Mouse (Mus musculus) CH12.LX (cell line): Measurements from ENCODE around the gene Nfia.

Experiments
- CTCF ChIP-seq, 2 experiments: IDR thresholded peaks in 1 of 2; conservative IDR thresholded peaks in 1 of 2; 2 replicates each; pipeline ENCODE4 v1.5.1; 2011 to 2012; ENCODE audit warnings: low read depth in 2 of 2, low read length in 2 of 2, improper control_type of control experiment in 1 of 2, inconsistent platforms in 1 of 2, mild to moderate bottlenecking in 1 of 2, moderate library complexity in 1 of 2
- EP300 ChIP-seq: IDR thresholded peaks from 2 replicates; pipeline ENCODE4 v1.6.1; 2011; ENCODE audit warnings: low read length, improper control_type of control experiment
- MEF2A ChIP-seq: IDR thresholded peaks from 2 replicates; pipeline ENCODE4 v1.6.1; 2014; ENCODE audit warnings: low read depth, mild to moderate bottlenecking, inconsistent platforms, low read length, improper control_type of control experiment, borderline replicate concordance
- PAX5 ChIP-seq: IDR thresholded peaks from 2 replicates; pipeline ENCODE4 v1.6.1; 2012; ENCODE audit warnings: low read length, inconsistent platforms, mixed read lengths
- POLR2A ChIP-seq: IDR thresholded peaks from 2 replicates; pipeline ENCODE4 v1.6.1; 2011; ENCODE audit warnings: low read depth, mild to moderate bottlenecking, improper control_type of control experiment, low read length
- SIN3A ChIP-seq: IDR thresholded peaks from 2 replicates; pipeline ENCODE4 v1.6.1; 2012; ENCODE audit warnings: low read length, improper control_type of control experiment, inconsistent platforms
- TCF12 ChIP-seq: IDR thresholded peaks from 2 replicates; pipeline ENCODE4 v1.6.1; 2014; ENCODE audit warnings: low read depth, mild to moderate bottlenecking, inconsistent platforms, low read length, improper control_type of control experiment
- ZKSCAN1 ChIP-seq: IDR thresholded peaks from 2 replicates; pipeline ENCODE4 v1.6.1; 2012; ENCODE audit warnings: low read depth, inconsistent platforms, low read length, improper control_type of control experiment, borderline replicate concordance

- TF ChIP-seq POLR2A: no peak
- no peak for TF ChIP-seq CTCF (conservative IDR thresholded peaks at IDR 0.05 in 1 of 2, IDR thresholded peaks at IDR 0.05 in 1 of 2; ENCODE audit: low read depth in 2 of 2, low read length in 2 of 2)
- TF ChIP-seq MEF2A: no peak
- TF ChIP-seq EP300: no peak
- no peak for TF ChIP-seq TCF12
- no peak for TF ChIP-seq ZKSCAN1
- TF ChIP-seq SIN3A: no peak
- no peak for TF ChIP-seq PAX5
These were observed 119.1 kb downstream of the Nfia start for GRCm38 (mm10) chr4:97891611-97892010.
